Mouse (Mus musculus): ENCODE measurements around the gene Mesp1. TPM values are rescaled to one million over a fixed set of nuclear protein-coding genes. Genes with fewer than 3 reads are reported as not detected.
A peak's percentile ranks its signal among the peaks of the same experiment; 100 is the strongest.

Gene Mesp1
- total RNA-seq (2021), result not detected
- long read RNA-seq, experiment 1, result 0 reads
- long read RNA-seq, experiment 2, result 0 reads

GRCm38 (mm10) chr7:79793688-79794087, at the start of gene Mesp1:
TSS of gene Mesp1 (minus strand) at chr7:79793788.
- intact Hi-C loops (cut with DNase I), result no loop called here
- no peak for DNase-seq

DNA sequence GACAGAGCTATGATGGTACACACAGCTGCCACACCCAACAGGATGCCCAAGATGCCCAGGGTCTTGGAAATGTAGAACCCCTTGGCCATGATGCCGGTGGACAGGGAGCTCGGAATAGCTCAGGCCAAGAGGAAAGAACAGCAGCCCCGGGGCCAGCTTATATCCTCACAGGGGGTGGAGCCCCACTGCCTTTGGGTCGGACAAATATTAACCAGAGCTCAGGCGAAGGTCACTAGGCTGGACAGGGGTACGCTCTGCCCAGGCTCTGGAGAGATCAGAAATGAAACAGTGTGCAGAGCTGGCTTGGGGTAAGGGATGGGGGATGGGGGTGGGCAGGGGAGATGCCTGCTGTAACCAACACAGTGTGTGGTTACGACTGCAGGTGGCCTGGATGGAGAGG, 48.6 kb upstream of the Mesp1 start:
- intact Hi-C loops (cut with DNase I), result no loop called here
- no peak for DNase-seq

DNA sequence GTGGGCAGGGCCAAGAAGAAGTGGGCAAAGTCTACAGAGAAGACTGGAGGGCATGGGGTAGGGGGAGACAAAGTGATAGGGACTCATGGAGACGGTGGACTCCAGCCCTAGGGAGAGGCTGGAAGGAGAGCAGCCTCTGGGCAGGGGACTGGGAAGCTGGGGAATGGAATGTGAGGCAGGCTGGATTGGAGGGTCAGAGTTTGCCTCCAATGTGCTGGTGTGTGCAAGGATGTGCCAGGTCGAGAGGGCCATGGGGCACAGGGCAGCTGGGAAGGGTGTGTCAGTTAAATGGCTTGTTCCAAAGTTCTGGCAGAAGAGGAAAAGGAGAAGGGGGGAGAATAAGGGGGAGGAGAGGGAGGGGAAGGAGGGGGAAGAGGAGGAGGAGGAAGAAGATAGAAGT, 43.7 kb upstream of the Mesp1 start:
- DNase-seq, result no peak
- intact Hi-C loops (cut with DNase I), result no loop called here

DNA sequence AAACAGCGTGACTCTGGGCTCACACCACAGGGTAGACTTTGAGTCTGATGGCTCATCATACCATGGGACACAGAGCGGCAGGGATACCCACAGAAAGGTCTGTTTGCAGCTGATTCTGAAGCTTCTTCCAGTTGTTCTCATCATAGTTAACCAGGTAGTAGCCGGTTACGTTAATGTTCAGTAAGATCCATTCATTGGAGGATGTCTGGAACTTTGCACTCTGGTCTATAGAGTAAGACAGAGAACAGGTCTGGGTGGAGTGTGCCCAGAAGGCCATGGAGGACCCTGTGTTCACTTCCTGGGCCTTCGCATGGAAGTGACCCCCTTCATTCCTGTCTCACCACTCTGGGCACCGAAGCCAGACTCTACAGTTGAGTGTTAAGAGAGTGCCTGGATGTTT, 41.6 kb upstream of the Mesp1 start:
- intact Hi-C loops (cut with DNase I), result no loop called here
- DNase-seq, result no peak

DNA sequence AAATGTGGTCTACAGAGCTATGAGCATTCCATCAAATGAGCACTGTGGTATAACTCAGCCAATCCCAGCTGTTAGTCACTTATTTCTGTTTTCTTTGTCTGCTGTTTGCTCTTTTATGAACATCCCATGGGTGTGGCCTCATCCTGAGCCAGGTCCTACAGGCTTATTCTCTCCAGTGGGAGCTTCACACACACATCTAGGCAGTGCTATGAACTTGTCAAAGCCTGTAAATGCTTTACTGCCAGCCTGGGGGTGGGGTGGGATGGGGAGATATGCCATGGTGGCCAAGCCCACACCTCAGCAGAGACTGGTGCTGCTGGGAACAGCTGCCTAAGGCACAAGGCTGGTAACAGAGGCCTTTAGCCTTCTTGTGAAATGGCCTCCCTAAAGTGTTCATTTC, 39.4 kb upstream of the Mesp1 start:
- DNase-seq, result no peak
- intact Hi-C loops (cut with DNase I), result no loop called here

DNA sequence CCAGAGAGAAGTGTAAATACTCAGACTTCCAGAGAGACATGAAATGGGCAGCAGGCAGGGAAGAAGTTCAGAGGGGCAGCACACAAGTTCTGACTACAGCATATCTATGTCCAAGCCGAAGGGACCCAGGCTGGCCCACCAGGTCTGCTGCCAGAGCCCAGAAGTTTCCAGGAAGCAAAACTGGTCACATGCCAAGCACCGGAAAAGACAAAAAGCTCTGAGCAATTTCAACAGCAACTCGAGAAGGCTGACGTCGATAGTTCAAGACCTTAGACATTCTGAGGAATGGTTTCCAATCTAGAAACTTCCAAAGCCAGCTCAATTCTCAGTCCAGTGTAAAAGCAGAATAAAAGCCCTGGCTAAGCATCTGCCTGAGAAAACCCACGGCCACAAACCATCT, 38.0 kb upstream of the Mesp1 start:
- intact Hi-C loops (cut with DNase I), result no loop called here
- DNase-seq, result no peak

- intact Hi-C loops (cut with DNase I), result no loop called here
- no peak for DNase-seq
These were observed 37.6 kb upstream of the Mesp1 start for GRCm38 (mm10) chr7:79831145-79831544.

DNA sequence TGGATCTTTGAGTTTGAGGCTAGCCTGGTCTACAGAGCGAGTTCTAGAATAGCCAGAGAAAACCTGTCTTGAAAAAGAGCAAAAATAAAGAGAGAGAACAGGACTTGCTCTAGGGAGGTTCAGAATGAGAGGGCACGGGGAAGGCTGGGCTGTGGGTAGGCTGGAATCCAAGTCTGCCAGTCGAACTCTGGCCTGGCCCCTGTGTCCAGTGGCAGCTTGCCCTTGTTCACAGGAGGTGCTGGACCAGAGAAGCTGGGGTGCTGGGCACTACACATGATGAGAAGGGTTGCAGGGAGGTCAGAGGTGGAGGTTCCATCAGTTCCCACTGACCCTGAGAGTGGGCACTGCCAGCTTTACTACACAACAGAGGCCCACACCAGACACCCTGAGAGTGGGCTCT, 34.8 kb upstream of the Mesp1 start:
- no peak for DNase-seq
- intact Hi-C loops (cut with DNase I), result no loop called here

DNA sequence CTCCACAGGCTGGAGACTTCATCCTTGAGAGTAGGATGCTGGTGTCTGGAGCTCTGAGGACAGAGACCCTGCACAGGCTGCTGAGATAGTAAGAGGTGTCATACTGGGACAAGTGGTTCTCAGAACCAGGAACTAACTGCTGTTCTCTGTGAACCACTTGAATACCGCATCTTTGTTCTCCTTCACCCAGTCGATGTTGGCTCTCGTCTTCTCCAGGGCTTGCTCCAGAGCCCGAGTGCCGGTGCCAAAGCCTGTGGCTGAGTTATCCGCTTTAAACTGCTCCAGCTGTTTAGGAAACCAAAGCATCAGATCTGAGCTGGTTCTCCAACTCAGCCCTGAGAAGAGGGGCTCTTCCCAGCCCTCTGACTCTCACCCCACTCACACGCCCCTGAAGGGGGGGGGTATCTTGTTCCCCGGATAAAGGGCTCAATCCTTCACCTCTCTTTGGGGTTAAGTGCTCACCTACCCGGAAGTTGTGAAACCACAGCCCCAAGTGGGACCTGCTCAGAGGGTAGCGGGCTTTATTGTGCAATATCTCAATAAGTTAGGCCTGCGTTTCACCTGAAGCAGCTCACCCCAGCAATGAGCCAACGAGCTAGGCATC, 28.6 kb upstream of the Mesp1 start:
- intact Hi-C loops (cut with DNase I), result no loop called here

DNA sequence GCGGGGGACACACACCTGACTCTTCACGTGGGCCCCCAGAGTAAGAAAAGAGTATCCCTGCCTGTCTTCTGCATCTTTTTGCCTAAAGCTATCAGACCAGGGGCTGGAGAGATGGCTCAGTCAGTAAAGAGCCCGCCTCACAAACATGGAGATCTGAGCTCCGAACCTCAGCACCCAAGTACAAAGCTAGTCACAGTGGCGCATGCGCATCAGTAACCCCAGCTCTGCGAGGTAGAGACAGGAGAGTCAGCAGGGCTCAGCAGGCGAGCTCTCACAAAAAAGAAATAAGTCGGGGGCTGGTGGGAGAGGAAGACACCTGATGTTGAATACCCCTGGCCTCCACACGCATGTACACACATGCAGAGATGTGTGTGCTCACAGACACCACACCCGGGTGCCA, 26.4 kb upstream of the Mesp1 start:
- no peak for DNase-seq
- intact Hi-C loops (cut with DNase I), result no loop called here

More for the DNA sequence above, 28.6 kb upstream of the Mesp1 start:
- DNase-seq, result no peak

DNA sequence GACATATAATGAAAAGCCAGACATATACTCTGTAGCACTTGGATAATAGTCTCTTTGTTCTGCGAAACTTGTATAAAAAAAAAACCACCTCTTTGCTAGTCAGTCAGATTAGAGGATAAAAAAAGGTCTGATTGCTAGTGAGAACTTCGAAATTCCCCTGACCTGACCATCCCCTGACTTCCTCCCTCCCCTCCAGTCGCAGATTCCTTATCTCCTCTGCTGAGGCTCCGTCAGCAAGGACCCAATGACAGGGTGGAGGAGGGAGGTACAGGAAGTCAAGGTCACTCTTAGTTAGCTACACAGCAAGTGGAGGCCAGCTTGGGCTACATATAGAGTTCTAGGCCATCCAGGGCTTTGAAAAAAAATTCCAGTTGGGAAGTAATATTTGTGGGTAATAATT, 25.9 kb upstream of the Mesp1 start:
- DNase-seq, result no peak
- intact Hi-C loops (cut with DNase I), result no loop called here

GRCm38 (mm10) chr7:79818321-79818720, 24.7 kb upstream of the Mesp1 start:
- DNase-seq, result no peak
- intact Hi-C loops (cut with DNase I), result no loop called here

- intact Hi-C loops (cut with DNase I), result no loop called here
These were observed 19.8 kb upstream of the Mesp1 start for GRCm38 (mm10) chr7:79813409-79813808.

DNA sequence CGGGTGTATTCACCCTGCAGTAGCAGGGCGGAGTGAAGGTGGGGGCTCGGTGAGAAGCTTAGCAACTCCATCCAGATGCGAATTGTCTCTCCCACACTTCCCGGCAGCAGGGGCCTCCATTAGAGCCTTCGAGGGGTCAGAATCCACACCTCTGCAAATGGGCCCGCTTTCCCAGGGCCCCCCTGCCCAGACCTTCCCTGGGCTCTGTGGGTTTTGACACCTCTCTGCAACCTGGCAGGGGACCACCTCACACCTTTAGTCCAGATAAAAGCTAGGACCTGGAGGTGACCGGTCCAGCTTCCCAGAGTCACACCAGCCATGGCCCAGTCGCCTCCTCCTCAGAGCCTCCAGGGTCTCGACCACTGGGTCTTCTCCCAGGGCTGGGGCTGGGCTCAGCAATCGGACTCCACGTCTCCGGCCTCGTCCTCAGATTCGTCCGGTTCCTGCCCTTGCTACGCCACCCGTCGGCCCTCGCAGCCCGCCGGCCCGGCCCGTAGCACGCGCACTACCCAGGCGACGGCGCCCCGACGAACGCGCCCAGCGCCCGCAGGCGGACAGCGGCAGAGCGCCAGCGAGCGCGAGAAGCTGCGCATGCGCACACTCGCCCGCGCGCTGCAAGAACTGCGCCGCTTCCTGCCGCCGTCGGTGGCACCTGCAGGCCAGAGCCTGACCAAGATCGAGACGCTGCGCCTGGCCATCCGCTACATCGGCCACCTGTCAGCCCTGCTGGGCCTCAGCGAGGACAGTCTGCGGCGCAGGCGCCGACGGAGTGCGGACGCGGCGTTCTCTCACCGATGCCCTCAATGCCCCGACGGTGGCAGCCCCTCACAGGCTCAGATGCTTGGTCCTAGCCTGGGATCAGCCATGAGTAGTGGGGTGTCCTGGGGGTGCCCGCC, 17.3 kb upstream of the Mesp1 start, which contains the start of gene Mesp2:
Gene Mesp2, plus strand, starts transcription at position 117 of the 896 bp plus-strand sequence.
- DNase-seq, result peak; percentile 40 to 54
- intact Hi-C loops (cut with DNase I), result no loop called here

More at GRCm38 (mm10) chr7:79813409-79813808, 19.8 kb upstream of the Mesp1 start:
- DNase-seq, result no peak

DNA sequence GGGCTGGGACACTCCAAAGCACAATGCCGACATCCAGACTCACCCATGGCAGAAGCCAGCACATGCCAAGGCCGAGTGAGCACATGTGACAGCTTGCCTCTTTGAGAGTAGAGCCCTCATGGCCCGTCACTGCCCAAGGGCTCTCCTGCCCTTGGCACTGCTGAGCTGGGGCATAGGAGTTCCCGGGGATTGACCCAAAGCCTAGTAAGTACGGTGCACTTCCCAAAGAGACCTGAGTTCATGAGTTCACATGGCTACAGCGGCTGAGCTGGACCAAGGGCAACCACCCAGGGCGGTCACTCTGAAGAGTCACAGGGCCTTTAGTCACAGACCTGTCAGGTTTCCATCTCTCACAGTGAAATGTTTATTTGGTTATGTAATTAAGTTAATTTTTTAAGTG, 15.0 kb upstream of the Mesp1 start:
- DNase-seq, result no peak
- intact Hi-C loops (cut with DNase I), result no loop called here

DNA sequence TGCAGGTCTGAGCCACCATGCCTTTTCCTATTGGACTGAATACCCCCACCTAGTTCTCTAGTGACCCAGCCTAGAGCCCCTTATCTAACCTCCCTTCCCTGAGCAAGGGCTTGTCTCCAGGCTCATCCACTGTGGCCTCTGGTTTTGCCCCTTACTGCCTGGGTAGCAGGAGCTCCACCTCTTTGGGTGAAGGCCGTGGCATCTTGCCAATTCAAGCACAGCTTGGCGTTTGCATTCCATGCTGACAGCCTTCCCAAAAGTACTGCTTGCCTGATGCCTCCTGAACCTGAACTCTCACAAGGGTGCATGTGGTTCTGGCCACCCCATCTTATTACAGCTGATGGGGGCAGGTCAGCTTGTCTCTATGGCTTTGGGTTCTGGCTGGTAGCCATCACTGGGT, 10.3 kb upstream of the Mesp1 start:
- DNase-seq, result no peak
- intact Hi-C loops (cut with DNase I), result no loop called here

- intact Hi-C loops (cut with DNase I), result no loop called here
- no peak for DNase-seq
These were observed 8.4 kb upstream of the Mesp1 start for GRCm38 (mm10) chr7:79802037-79802436.

DNA sequence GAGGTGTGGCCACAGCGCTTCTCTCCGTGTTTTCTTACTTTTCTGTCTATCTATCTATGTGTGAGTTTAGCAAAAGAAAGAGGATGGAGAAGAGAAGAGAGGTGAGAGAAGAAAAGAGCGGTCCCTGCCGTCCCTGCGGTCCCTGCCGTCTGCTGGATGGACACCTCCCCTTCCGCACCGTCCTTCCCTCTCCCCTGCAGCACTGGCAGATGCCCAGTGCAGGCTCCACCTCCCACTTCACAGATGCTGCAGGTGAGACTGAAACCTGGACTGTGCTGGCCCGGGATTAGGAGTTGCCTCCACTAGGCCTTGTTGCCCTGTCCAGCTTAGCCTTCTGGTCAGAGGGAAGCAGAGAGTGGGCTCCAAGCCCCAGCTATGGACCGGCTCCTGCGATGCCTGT, 7.8 kb upstream of the Mesp1 start:
- DNase-seq, result no peak
- intact Hi-C loops (cut with DNase I), result no loop called here

DNA sequence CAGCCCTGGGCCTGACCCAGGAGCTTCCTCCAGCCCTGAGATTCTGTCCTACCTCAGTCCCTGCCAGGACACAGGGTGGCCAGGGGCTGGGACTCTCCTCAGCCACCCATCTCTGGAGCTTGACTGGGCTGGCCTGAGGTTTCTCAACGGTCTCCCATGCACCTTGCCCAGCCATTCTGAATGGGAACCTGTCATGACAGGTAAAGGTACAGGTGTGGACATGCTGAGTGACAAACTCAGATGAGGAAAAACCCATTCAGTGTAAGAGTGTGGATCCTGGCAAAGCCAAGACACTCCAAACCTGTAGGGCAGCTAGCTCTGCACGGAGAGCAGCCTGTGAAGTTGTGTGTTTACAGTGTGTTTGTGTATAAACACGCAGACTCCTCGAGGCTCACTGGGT, 6.7 kb upstream of the Mesp1 start:
- intact Hi-C loops (cut with DNase I), result no loop called here
- DNase-seq, result no peak

DNA sequence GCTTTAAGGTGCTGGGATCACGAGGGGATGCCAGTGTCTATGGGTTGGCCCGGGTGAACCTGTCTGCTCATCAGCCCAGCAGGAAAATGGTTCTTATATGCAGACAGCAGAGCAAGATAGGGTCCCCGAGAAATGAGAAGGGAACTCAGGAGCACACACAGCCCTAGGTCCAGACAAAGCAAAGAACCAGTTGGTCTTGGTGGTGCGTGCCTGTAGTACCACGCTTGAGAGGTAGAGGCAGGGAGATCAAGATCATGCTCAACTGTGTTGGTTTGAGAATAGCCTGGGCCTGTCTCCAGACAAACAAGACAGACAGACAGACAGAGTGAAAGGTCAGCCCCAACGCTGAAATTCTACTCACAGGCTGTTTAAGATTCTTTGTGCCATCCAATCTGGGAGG, 5.9 kb upstream of the Mesp1 start:
- no peak for DNase-seq
- intact Hi-C loops (cut with DNase I), result loop anchor here (2.0 kb wide), 1 partner anchor 117 kb away; no protein-coding TSS in a partner anchor

GRCm38 (mm10) chr7:79799048-79799447, 5.5 kb upstream of the Mesp1 start:
- intact Hi-C loops (cut with DNase I), result loop anchor here (2.0 kb wide), 1 partner anchor 118 kb away; no protein-coding TSS in a partner anchor

GRCm38 (mm10) chr7:79798606-79799005, 5.0 kb upstream of the Mesp1 start:
- DNase-seq, result no peak
- intact Hi-C loops (cut with DNase I), result loop anchor here (2.0 kb wide), 1 partner anchor 118 kb away; no protein-coding TSS in a partner anchor

More at GRCm38 (mm10) chr7:79799048-79799447, 5.5 kb upstream of the Mesp1 start:
- peak; percentile 67 to 79 for DNase-seq
